Mouse (Mus musculus) lung, adult 2 months (tissue): ENCODE results near the gene Casq2. TPM values are rescaled to one million over a fixed set of nuclear protein-coding genes. Genes with fewer than 3 reads are reported as not detected.

Source experiments
- DNase-seq: peaks from one replicate; pipeline ENCODE4 v3.0.0; 2022
- H3K4me1 ChIP-seq: fragments of 200-500 bp; 2 replicates; pipeline ENCODE4 v1.6.1; 2011; ENCODE audit warnings: low read length; ENCODE audit not compliant: control insufficient read depth, insufficient read depth
- H3K4me3 ChIP-seq: fragments of 200-500 bp; replicated peaks from 2 replicates; pipeline ENCODE3; 2011; ENCODE audit warnings: low read depth, mild to moderate bottlenecking, control low read depth, low read length; ENCODE audit errors: extremely low read depth
- CTCF ChIP-seq: fragments of 200-500 bp; IDR thresholded peaks from 2 replicates; pipeline ENCODE4 v1.5.1; 2011; ENCODE audit warnings: mild to moderate bottlenecking, low read length, control low read depth; ENCODE audit not compliant: insufficient read depth
- POLR2A ChIP-seq: fragments of 200-500 bp; IDR thresholded peaks from 2 replicates; pipeline ENCODE4 v1.6.1; 2011; ENCODE audit warnings: low read depth, mild to moderate bottlenecking, control low read depth, low read length, borderline replicate concordance; ENCODE audit errors: extremely low read depth
- WGBS: fragments of 180-500 bp; shearing (Covaris S2); methylation state at CpG from one replicate; pipeline ENCODE4 v1.1.7; 2018; 5-methylcytosine and 5-hydroxymethylcytosine counted together
- polyA plus RNA-seq: library from polyadenylated mRNA; depleted of rRNA; stranded (reverse); fragments of >200 nt; gene quantifications from 2 replicates; pipeline ENCODE4 v1.2.3, GENCODE M21; 2012

Gene Casq2
- polyA plus RNA-seq, 1 experiment, result 10.3 TPM

- Histone ChIP-seq H3K4me3 (no peak overlapping the region), H3K4me1 (no peaks in the 10 kb centered on the region)
- WGBS, result 73% methylated on average over 6 of the region's 6 CpGs
- DNase-seq, result no peak
- TF ChIP-seq POLR2A, result no peak
- TF ChIP-seq CTCF, result no peak
These were observed 55.7 kb downstream of the Casq2 start for GRCm38 (mm10) chr3:102141893-102142292.

DNA sequence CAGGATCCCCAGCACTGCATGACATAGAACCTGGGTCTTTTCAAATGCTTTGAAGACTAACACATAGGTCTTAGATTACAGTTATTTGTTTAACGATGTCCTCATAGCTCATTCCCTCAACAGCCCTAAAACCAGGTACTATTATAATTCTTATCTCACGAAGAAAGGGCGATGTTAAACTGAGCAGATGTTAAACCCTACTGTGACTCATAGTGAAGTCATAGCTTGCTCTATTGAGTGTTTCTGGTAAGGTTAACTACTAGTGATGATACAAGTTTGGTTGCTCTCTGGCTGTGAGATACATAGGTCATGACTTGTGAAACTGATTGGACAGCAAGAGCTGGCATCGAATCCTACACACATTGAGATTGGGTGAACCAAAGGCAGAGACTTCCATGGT, 56.7 kb downstream of the Casq2 start:
- 91% methylated on average over 4 of the region's 4 CpGs for WGBS
- Histone ChIP-seq H3K4me1 (no peaks in the 10 kb centered on the region), H3K4me3 (no peak overlapping the region)
- TF ChIP-seq CTCF (no peak), POLR2A (no peak)
- DNase-seq, result no peak

DNA sequence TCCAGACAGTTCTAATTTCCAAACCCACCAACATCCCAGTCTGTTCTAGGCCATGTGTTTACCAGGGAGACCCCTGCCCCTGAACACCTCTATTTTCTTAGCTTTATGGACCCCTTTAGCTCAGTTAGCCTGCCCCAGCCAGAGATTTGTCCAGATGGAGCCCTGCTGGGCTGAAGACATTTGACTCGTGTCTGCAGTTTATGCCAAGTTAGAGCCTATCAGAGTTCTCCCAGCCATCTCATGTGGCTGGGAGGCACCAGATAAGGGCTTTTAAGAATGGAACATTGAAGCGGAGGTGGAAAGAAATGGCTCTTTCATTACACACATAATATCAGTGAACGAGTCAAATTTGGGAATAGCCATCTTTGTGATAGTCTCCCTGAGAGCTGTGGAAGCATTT, 57.3 kb downstream of the Casq2 start:
- no peak for DNase-seq
- TF ChIP-seq CTCF, result no peak
- TF ChIP-seq POLR2A, result no peak
- no peaks in the 10 kb centered on the region for H3K4me1 ChIP-seq
- H3K4me3 ChIP-seq, result no peak overlapping the region
- 85% methylated on average over 3 of the region's 3 CpGs for WGBS

DNA sequence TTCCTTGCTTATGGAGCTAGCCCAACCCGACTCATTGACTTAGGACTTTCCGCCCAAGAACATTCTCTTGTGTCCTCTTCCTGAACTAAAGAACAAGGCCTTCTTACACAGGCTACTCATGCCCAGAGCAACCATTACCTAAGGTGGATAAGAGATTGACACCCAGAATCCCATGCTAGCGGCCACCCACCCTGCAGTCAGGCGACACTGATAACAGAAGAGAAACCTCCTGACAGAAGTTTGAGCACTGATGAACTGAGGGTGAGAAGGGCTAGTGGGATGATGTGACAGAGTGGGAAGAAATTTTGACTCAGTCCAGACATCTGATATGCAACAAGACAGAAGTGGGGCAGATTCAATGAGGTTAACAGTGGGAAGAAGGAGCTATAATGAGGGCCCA, 58.2 kb downstream of the Casq2 start:
- Histone ChIP-seq H3K4me3 (no peak overlapping the region), H3K4me1 (no peaks in the 10 kb centered on the region)
- WGBS, result 97% methylated on average over 4 of the region's 4 CpGs
- no peak for TF ChIP-seq CTCF
- no peak for TF ChIP-seq POLR2A
- no peak for DNase-seq

- no peak for DNase-seq
- WGBS, result 79% methylated on average over 6 of the region's 6 CpGs
- TF ChIP-seq CTCF, result no peak
- no peak for TF ChIP-seq POLR2A
These were observed 59.6 kb downstream of the Casq2 start for GRCm38 (mm10) chr3:102145645-102146386.

GRCm38 (mm10) chr3:102146428-102146827, 60.2 kb downstream of the Casq2 start:
- no peak for DNase-seq
- WGBS, result 91% methylated on average over 6 of the region's 6 CpGs
- TF ChIP-seq CTCF, result no peak
- no peak for TF ChIP-seq POLR2A
- H3K4me3 ChIP-seq, result no peak overlapping the region
- no peaks in the 10 kb centered on the region for H3K4me1 ChIP-seq

More at GRCm38 (mm10) chr3:102145645-102146386, 59.6 kb downstream of the Casq2 start:
- Histone ChIP-seq H3K4me3 (no peak overlapping the region), H3K4me1 (no peaks in the 10 kb centered on the region)

GRCm38 (mm10) chr3:102147189-102147588, 61.0 kb downstream of the Casq2 start:
- DNase-seq, result no peak
- Histone ChIP-seq H3K4me3 (no peak overlapping the region), H3K4me1 (no peaks in the 10 kb centered on the region)
- 79% methylated on average over 4 of the region's 4 CpGs for WGBS
- TF ChIP-seq POLR2A (no peak), CTCF (no peak)

GRCm38 (mm10) chr3:102149941-102150340, 63.7 kb downstream of the Casq2 start:
- TF ChIP-seq CTCF (no peak), POLR2A (no peak)
- Histone ChIP-seq H3K4me3 (no peak overlapping the region), H3K4me1 (no peaks in the 10 kb centered on the region)
- DNase-seq, result no peak
- WGBS, result 35% methylated on average over 7 of the region's 7 CpGs

DNA sequence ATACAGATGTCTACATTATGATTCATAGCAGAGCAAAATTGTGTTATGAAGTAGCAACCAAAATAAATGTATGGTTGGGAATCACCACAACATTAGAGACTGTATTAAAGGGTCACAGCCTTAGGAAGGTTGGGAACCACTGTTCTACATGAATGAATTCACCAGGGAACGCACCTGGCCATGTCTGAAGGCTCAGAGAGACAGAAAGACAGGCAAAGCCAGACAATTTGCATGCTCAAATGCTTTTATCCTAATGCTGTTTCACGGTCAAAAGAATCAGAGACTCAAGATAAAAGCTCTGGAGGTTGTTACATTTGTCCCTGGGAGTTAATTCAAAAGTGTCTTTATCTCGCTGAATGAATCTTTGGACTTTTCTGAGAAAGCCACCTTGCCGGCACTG, 65.6 kb downstream of the Casq2 start:
- 81% methylated on average over 4 of the region's 4 CpGs for WGBS
- H3K4me3 ChIP-seq, result no peak overlapping the region
- peaks cover under 1% of the 10 kb centered on the region; the same call in 1 of the 2 replicates for H3K4me1 ChIP-seq
- DNase-seq, result no peak
- no peak for TF ChIP-seq POLR2A
- TF ChIP-seq CTCF, result no peak

GRCm38 (mm10) chr3:102152471-102152870, 66.3 kb downstream of the Casq2 start:
- Histone ChIP-seq H3K4me3 (no peak overlapping the region), H3K4me1 (peaks cover 2% of the 10 kb centered on the region; the same call in 1 of the 2 replicates)
- no peak for DNase-seq

More at GRCm38 (mm10) chr3:102152471-102152870, 66.3 kb downstream of the Casq2 start:
- 63% methylated on average over 4 of the region's 4 CpGs for WGBS
- TF ChIP-seq POLR2A (no peak), CTCF (no peak)
